Mouse (Mus musculus) liver, embryonic 13.5 days (tissue): ENCODE measurements at regions not wholly inside any gene's neighbourhood (a gene's known extent, or its start where the extent isn't known, plus 50 kb on each side); places are given as distances from the start of the nearest gene placed in this dataset.

Source experiments
- ATAC-seq: fragments of 200-750 bp; cut with Nextera tagmentation; 2 replicates; pipeline ENCODE4 v1.8.0; 2017; ENCODE audit warnings: low read depth, mild to moderate bottlenecking, moderate number of reproducible peaks, moderate library complexity
- DNase-seq: peaks from one replicate; pipeline ENCODE4 v3.0.0; 2022
- H3K27ac ChIP-seq: fragments of 300-500 bp; sonication (generic); 2 replicates; pipeline ENCODE4 v1.5.1; 2015; ENCODE audit warnings: moderate library complexity, mild to moderate bottlenecking, inconsistent platforms
- H3K27me3 ChIP-seq: fragments of 300-500 bp; sonication (generic); 2 replicates; pipeline ENCODE4 v1.6.1; 2015; ENCODE audit warnings: mild to moderate bottlenecking, inconsistent platforms
- H3K36me3 ChIP-seq: fragments of 300-500 bp; sonication (generic); 2 replicates; pipeline ENCODE4 v1.6.1; 2015; ENCODE audit warnings: mild to moderate bottlenecking, inconsistent platforms
- H3K4me1 ChIP-seq: fragments of 300-500 bp; sonication (generic); replicated peaks from 2 replicates; pipeline ENCODE4 v1.6.1; 2015; ENCODE audit warnings: inconsistent platforms
- H3K4me2 ChIP-seq: fragments of 300-500 bp; sonication (generic); 2 replicates; pipeline ENCODE4 v1.6.1; 2015; ENCODE audit warnings: inconsistent platforms, mild to moderate bottlenecking, moderate library complexity
- H3K4me3 ChIP-seq: fragments of 300-500 bp; sonication (generic); replicated peaks from 2 replicates; pipeline ENCODE4 v1.5.1; 2015; ENCODE audit warnings: mild to moderate bottlenecking, inconsistent platforms
- H3K9ac ChIP-seq: fragments of 300-500 bp; sonication (generic); 2 replicates; pipeline ENCODE4 v1.6.1; 2015; ENCODE audit warnings: mild to moderate bottlenecking, inconsistent platforms
- H3K9me3 ChIP-seq: fragments of 300-500 bp; sonication (generic); replicated peaks from 2 replicates; pipeline ENCODE4 v1.6.1; 2016; ENCODE audit warnings: inconsistent platforms
- WGBS: fragments of 180-500 bp; shearing (Covaris S2); methylation state at CpG from one replicate; pipeline ENCODE4 v1.1.7; 2015; ENCODE audit not compliant: insufficient replicate concordance; 5-methylcytosine and 5-hydroxymethylcytosine counted together

DNA sequence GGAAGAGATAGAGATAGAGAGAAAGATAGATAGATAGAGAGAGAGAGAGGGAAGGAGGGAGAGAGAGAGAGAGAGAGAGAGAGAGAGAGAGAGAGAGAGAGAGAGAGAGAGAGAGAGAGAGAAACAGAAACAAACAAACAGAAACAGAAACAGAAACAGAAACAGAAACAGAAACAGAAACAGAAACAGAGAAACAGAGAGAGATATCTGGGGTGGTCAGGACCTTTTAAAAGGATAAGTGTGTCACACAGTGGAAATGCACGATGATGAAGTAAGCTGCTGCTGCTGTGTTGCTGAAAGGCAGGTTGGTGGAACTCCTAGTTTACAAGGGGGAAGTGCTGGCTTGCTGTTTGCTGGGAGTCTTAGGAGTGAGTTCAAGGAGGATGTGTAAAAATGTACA lies 254.8 kb downstream of the Tbl1xr1 start:
- ATAC-seq, result no peak
- 48% methylated on average over 1 of the region's 1 CpGs for WGBS
- no peak overlapping the region for H3K4me2 ChIP-seq

More for the DNA sequence above, 254.8 kb downstream of the Tbl1xr1 start:
- H3K27me3 ChIP-seq, result no peaks in the 10 kb centered on the region
- no peak for DNase-seq
- H3K36me3 ChIP-seq, result no peaks in the 10 kb centered on the region
- H3K27ac ChIP-seq, result no peak overlapping the region
- no peak overlapping the region for H3K4me3 ChIP-seq
- H3K4me1 ChIP-seq, result no peaks in the 10 kb centered on the region
- no peak overlapping the region for H3K9ac ChIP-seq
- H3K9me3 ChIP-seq, result no peaks in the 10 kb centered on the region
